Mouse (Mus musculus) intestine, postnatal 0 days (tissue): ENCODE results near the gene Gtf3c5. TPM values are rescaled to one million over a fixed set of nuclear protein-coding genes. Genes with fewer than 3 reads are reported as not detected.

Experiments
- ATAC-seq: fragments of 200-750 bp; cut with Nextera tagmentation; 2 replicates; pipeline ENCODE4 v1.8.0; 2017; ENCODE audit warnings: mild to moderate bottlenecking, moderate TSS enrichment, moderate library complexity
- H3K27ac ChIP-seq: fragments of 300-500 bp; sonication (generic); 2 replicates; pipeline ENCODE4 v1.5.1; 2014; ENCODE audit warnings: mild to moderate bottlenecking, low read depth, low read length, moderate library complexity
- H3K27me3 ChIP-seq: fragments of 300-500 bp; sonication (generic); replicated peaks from 2 replicates; pipeline ENCODE4 v1.6.1; 2014; ENCODE audit warnings: low read length, mixed read lengths; ENCODE audit not compliant: control insufficient read depth, insufficient read depth
- H3K36me3 ChIP-seq: fragments of 300-500 bp; sonication (generic); 2 replicates; pipeline ENCODE4 v1.6.1; 2014; ENCODE audit warnings: mild to moderate bottlenecking, moderate library complexity; ENCODE audit not compliant: control insufficient read depth, insufficient read depth
- H3K4me1 ChIP-seq: fragments of 300-500 bp; sonication (generic); replicated peaks from 2 replicates; pipeline ENCODE4 v1.6.1; 2014; ENCODE audit warnings: antibody characterized with exemption, low read length, mixed read lengths; ENCODE audit not compliant: control insufficient read depth, insufficient read depth
- H3K4me2 ChIP-seq: fragments of 300-500 bp; sonication (generic); replicated peaks from 2 replicates; pipeline ENCODE4 v1.6.1; 2014; ENCODE audit warnings: low read depth, mild to moderate bottlenecking, moderate library complexity
- H3K4me3 ChIP-seq: fragments of 300-500 bp; sonication (generic); 2 replicates; pipeline ENCODE4 v1.5.1; 2014; ENCODE audit warnings: low read depth, low read length
- H3K9ac ChIP-seq: fragments of 300-500 bp; sonication (generic); 2 replicates; pipeline ENCODE4 v1.6.1; 2014; ENCODE audit warnings: mild to moderate bottlenecking, low read depth, low read length
- H3K9me3 ChIP-seq: fragments of 300-500 bp; sonication (generic); 2 replicates; pipeline ENCODE4 v1.6.1; 2016; ENCODE audit warnings: mixed run types; ENCODE audit not compliant: control insufficient read depth
- CTCF ChIP-seq: sonication (generic); IDR thresholded peaks from 2 replicates; pipeline ENCODE4 v1.5.1; 2016; ENCODE audit warnings: low read depth, mild to moderate bottlenecking, control low read depth, antibody characterized with exemption, moderate library complexity
- WGBS: fragments of 180-500 bp; shearing (Covaris S2); extraction: QIAGEN DNeasy Blood & Tissue Kit; methylation state at CpG from one replicate; pipeline ENCODE4 v1.1.7; 2014; 5-methylcytosine and 5-hydroxymethylcytosine counted together
- polyA plus RNA-seq: library from polyadenylated mRNA; unstranded; fragments of >200 nt; fragmentation: Nextera tagmentation; extraction: Ambion mirVana; gene quantifications from 2 replicates; pipeline ENCODE4 v1.2.1, GENCODE M21; 2015

Gtf3c5 gene
- polyA plus RNA-seq = 8.4 and 8.9 TPM in 2 replicates

- H3K9me3 ChIP-seq = no peaks in the 10 kb centered on the region
- no peak for TF ChIP-seq CTCF
- peak within 1 kb of the TSS; percentile 73 for H3K27ac ChIP-seq
- peak within 1 kb of the TSS; percentile 77 for H3K4me2 ChIP-seq
- 0 out of 2 replicates have a peak, but pooled peaks cover 3% of the 10 kb centered on the region for H3K4me1 ChIP-seq
- H3K9ac ChIP-seq = peak within 1 kb of the TSS; percentile 58
- ATAC-seq = no peak
- WGBS = 77% methylated on average over 9 of the region's 9 CpGs
- H3K36me3 ChIP-seq = peaks cover 14% of the 10 kb centered on the region; the same call in 1 of the 2 replicates
- H3K4me3 ChIP-seq = peak within 1 kb of the TSS; percentile 79
- no peaks in the 10 kb centered on the region for H3K27me3 ChIP-seq
Observed at GRCm38 (mm10) chr2:28583651-28584050, at the start of gene Gtf3c5. TSS of gene Gtf3c5 (minus strand) at chr2:28583751.

GRCm38 (mm10) chr2:28633136-28633535 is 49.6 kb upstream of the Gtf3c5 start:
- Histone ChIP-seq H3K4me3 (no peak overlapping the region), H3K36me3 (no peaks in the 10 kb centered on the region), H3K27me3 (no peaks in the 10 kb centered on the region), H3K27ac (peak overlapping the region; percentile 35; the same call in 1 of the 2 replicates), H3K4me2 (no peak overlapping the region), H3K9ac (no peak overlapping the region), H3K4me1 (no peaks in the 10 kb centered on the region; the same call in 1 of the 2 replicates), H3K9me3 (no peaks in the 10 kb centered on the region)
- ATAC-seq = no peak
- WGBS = 49% methylated on average over 4 of the region's 4 CpGs
- TF ChIP-seq CTCF = peak; percentile 56

GRCm38 (mm10) chr2:28632626-28633025 is 49.1 kb upstream of the Gtf3c5 start:
- Histone ChIP-seq H3K4me1 (no peaks in the 10 kb centered on the region; the same call in 1 of the 2 replicates), H3K9me3 (no peaks in the 10 kb centered on the region), H3K27ac (peak overlapping the region; percentile 73), H3K9ac (no peak overlapping the region), H3K36me3 (no peaks in the 10 kb centered on the region), H3K4me2 (no peak overlapping the region), H3K4me3 (no peak overlapping the region), H3K27me3 (no peaks in the 10 kb centered on the region)
- ATAC-seq = peak; percentile 56
- WGBS = 46% methylated on average over 1 of the region's 1 CpGs
- TF ChIP-seq CTCF = no peak

DNA sequence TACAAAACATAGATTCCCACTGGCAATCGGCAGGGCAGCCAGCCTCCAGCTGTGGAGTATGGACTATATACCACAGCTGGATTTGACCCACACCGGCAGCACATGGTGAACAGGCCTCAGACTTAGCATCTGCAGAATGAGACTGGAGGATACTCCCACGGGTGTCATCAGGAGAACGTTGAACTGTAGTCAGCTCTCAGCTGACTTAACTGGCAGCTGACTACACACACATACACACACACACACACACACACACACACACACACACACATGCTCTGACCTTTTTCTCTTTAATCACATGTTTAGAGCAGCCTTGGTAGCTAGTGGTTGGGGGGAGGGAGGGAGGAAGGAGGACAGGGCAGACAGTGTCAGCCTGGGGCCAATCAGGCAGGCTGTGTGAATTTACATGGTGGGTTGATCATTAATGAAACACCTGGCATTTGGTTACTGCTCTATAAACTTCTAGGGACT is 46.4 kb upstream of the Gtf3c5 start:
- 13% methylated on average over 4 of the region's 4 CpGs for WGBS
- no peaks in the 10 kb centered on the region; the same call in 1 of the 2 replicates for H3K4me1 ChIP-seq

GRCm38 (mm10) chr2:28628053-28628452 is 44.5 kb upstream of the Gtf3c5 start:
- Histone ChIP-seq H3K36me3 (no peaks in the 10 kb centered on the region), H3K27me3 (no peaks in the 10 kb centered on the region), H3K9me3 (no peaks in the 10 kb centered on the region), H3K4me3 (no peak overlapping the region), H3K4me1 (no peaks in the 10 kb centered on the region; the same call in 1 of the 2 replicates), H3K27ac (no peak overlapping the region), H3K9ac (no peak overlapping the region), H3K4me2 (no peak overlapping the region)
- ATAC-seq = no peak
- TF ChIP-seq CTCF = peak; percentile 56
- WGBS = 43% methylated on average over 2 of the region's 2 CpGs

More for the DNA sequence above, 46.4 kb upstream of the Gtf3c5 start:
- H3K27me3 ChIP-seq = no peaks in the 10 kb centered on the region
- peak overlapping the region; percentile 83; the same call in 1 of the 2 replicates for H3K27ac ChIP-seq
- H3K36me3 ChIP-seq = no peaks in the 10 kb centered on the region
- no peak overlapping the region for H3K9ac ChIP-seq
- peak; percentile 89 for ATAC-seq
- TF ChIP-seq CTCF = no peak
- H3K4me2 ChIP-seq = peak overlapping the region; percentile 13; the same call in 1 of the 2 replicates
- H3K4me3 ChIP-seq = no peak overlapping the region
- no peaks in the 10 kb centered on the region for H3K9me3 ChIP-seq

DNA sequence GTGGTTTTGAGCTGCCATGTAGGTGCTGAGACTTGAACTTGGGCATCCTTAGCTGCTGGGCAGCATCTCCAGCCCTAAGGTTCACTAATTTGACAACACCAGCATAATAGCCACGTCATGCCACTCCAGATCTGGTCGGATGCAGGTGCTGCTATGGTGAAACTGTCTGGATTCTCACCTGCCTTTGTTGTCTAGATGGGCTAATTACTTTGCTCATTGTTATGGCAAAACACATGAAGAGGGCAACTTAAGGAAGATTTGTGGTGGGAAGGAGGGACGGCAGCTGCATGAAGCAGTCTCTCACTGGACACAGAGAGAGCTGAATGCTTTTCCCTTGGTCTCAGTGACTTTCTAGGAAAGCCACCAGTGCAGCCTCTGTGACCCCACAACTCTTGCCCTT is 42.5 kb upstream of the Gtf3c5 start:
- Histone ChIP-seq H3K36me3 (no peaks in the 10 kb centered on the region), H3K27ac (no peak overlapping the region), H3K27me3 (peaks cover 3% of the 10 kb centered on the region; the same call in 1 of the 2 replicates), H3K9me3 (no peaks in the 10 kb centered on the region), H3K4me1 (no peaks in the 10 kb centered on the region; the same call in 1 of the 2 replicates), H3K9ac (no peak overlapping the region), H3K4me3 (no peak overlapping the region), H3K4me2 (no peak overlapping the region)
- no peak for TF ChIP-seq CTCF
- WGBS = 72% methylated on average over 3 of the region's 3 CpGs
- ATAC-seq = no peak
